Mouse (Mus musculus): ENCODE measurements around the gene Tmem178.

Tmem178 gene

DNA sequence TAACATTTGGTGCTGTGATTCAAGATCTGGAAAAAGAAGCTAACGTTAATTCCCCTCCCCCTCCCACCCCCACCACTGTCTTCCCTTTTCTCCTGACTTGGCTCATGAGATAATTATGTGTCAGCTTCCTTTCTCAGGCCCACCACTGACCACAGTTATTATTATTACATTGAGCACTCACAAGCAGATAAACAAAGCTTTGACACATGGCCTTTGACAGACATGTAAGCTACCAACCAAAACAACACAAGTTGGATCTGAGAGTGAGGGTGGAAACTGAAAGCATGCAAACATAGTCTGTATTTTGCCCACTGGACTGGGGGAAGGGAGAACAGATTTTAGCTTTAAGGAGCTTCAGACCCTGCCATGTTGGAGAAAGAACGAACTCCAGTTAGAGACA, 52.8 kb downstream of the Tmem178 start:
- DNase-seq (ENCODE audit: low spot score in 2 of 2) = no peak

- DNase-seq (ENCODE audit: low spot score in 2 of 2) = no peak
Observed at GRCm38 (mm10) chr17:80998958-80999357, 54.5 kb downstream of the Tmem178 start.

DNA sequence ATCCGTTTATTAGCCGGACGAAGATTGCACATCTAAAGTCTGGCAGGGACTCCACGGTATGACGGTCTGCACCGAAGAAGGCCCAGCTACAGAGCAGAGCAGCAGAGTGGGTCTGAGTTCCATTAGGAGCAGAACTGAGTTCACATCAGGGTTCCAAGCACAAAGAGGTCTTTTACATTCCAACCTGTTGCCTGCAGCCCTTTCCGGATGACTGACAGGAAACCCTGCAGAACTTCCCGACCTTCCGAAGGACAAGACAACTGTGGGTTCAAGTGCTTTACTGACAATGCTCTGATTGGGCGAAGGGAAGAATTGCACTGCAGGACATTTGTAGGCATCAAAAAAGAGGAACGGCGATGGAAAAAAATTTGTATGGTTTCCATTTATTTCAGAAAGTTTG, 56.6 kb downstream of the Tmem178 start:
- no peak for DNase-seq (ENCODE audit: low spot score in 2 of 2)

DNA sequence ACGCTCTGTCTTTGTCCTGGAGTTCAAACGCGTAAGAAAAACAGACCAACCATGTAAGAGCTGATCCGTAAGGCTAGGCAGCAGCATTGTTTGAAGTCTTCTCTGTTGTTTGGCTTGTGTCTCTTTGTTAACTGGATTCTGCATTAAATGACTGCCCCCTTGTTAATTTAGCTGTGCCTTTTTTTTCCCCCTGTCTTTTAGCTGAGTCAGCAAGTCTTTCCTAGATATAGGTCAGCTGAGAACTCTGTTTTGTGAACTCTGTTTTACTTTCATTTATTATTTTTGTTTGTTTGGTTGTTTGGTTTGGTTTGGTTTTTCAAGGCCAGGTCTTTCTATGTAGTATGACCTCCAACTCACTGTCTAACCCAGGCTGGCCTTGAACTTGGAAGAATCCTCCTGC, 57.2 kb downstream of the Tmem178 start:
- DNase-seq (ENCODE audit: low spot score in 2 of 2) = no peak

- no peak for DNase-seq (ENCODE audit: low spot score in 2 of 2)
Observed at GRCm38 (mm10) chr17:81002130-81002529, 57.7 kb downstream of the Tmem178 start.

- no peak for DNase-seq (ENCODE audit: low spot score in 2 of 2)
Observed at GRCm38 (mm10) chr17:81004454-81004853, 60.0 kb downstream of the Tmem178 start.

GRCm38 (mm10) chr17:81005292-81005691, 60.9 kb downstream of the Tmem178 start:
- DNase-seq (ENCODE audit: low spot score in 2 of 2) = no peak

DNA sequence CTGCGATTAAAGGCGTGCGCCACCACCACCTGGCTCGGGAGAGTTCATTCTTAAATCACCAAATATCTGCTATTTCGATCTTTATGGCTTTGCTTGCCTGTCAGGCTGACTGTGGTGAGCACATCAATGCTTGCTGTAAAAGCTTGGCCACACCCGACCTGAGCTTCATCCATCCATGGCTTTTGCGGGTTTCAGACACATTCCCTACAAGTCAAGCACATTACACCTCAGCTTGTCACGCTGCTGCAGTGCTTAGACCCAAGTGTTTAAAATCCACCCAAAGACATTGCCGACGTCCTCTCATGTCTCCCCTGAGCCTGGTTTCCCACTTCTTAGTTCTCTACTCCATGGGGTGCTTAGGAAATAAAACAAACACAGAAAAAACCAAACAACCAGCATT, 64.7 kb downstream of the Tmem178 start:
- no peak for DNase-seq (ENCODE audit: low spot score in 2 of 2)

GRCm38 (mm10) chr17:81010199-81010598, 65.8 kb downstream of the Tmem178 start:
- no peak for DNase-seq (ENCODE audit: low spot score in 2 of 2)

DNA sequence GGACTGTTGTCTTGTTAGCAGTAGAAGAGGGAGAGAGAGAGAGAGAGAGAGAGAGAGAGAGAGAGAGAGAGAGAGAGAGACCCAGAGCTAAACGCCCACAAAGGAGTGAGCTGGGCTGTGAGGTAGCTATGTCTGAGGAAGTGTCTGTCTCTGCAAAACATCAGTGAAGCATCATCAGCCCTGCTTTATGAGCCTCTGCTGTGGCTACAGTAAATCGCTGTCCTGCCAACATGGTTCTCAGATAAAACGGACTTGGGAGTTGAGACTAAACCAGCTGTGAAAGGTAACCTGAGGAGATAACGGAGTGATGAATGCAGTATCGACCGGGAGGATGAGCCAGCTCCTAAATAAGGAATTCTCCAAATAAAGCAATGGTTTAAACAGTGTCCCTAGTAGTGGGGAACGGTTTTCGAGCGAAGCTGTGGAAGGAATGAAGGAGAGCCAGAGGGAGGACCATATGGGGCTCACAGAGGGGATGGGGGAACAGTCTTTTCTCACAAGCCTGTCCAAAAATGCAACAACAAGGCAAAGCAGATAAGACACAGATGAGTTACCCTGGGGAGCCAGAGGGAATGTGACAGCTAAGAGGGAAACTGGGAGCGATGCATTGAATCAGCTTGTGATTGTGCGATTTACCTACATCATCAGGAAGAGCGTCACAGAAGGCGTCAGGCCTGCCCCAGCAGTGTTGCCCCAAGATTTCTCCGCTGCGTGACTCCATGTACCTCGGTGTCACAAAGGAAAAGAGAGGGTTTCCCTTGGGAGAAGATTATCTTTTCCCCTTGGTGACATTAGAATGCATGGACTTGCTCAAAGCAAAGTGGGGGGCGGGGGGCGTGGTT, 66.6 kb downstream of the Tmem178 start:
- no peak for DNase-seq (ENCODE audit: low spot score in 2 of 2)

DNA sequence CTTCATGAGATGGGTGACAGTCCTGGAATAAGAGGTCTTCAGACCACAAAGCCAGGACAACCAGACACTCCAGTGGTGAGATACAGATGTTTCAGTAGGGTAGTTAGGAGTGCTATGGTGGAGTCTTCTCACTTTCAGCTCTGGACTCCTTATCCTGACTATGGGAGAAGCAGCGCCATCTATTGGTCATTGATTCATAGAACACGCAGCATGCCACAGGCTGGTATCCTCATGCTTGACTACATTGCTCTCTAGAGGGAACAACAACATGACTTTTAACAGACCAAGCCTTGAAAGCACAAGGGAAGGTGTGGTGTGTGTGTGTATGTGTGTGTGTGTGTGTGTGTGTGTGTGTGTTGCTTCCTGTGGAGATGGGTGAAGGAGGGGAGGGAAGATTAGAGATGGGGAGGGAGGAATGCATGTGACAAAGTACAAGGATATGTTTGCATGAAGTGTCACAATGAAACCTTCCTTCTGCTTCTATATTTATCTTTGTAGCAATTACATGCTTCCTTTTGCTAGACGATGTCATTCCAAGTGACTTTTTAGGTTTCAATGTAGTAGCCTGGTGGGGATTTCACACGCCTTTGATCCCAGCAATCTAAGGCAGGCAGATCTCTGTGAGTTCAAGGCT, 71.5 kb downstream of the Tmem178 start:
- DNase-seq (ENCODE audit: low spot score in 2 of 2) = peak in 1 of 2 experiments; percentile 3

DNA sequence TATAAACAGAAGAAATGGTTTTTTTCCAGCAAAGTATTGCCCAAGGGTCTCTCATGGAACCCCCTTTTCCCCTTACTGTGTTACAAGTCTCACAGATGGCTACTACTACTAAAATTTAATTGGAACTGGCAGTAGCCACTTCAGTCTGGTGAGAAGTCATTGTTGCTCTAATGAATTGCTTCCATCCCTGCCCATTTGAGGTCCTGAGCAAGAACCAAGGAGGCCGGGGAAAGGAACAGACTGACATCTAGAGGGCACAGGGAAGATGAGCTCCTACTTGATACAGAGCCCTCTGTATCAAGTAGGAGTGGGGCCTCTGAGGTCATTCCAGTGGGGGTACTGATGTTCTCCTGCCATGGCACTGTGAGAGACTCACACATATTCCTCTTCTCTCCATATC, 72.7 kb downstream of the Tmem178 start:
- DNase-seq (ENCODE audit: low spot score in 2 of 2) = no peak

GRCm38 (mm10) chr17:81027331-81027730, 82.9 kb downstream of the Tmem178 start:
- no peak for DNase-seq (ENCODE audit: low spot score in 2 of 2)

- no peak for DNase-seq (ENCODE audit: low spot score in 2 of 2)
Observed at GRCm38 (mm10) chr17:81031830-81032442, 87.5 kb downstream of the Tmem178 start.

DNA sequence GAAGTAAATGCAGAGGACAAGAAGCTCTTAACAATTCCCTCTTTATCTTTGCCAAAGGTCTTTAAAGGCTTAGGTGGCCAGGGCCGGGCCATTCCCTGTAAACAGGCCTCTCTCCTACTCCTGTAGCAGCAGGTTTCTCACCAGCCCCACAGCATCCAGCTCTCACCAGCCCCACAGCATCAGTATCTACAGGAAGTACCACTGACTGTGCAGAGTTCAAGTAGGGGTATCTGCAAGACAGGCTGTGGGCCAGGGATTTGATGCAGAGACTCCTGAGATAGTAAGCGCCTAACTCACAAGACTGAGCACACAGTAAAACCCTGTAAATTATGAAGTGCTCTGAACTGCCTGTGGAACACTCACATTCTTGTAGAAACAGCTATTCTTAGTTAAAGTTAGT, 88.5 kb downstream of the Tmem178 start:
- no peak for DNase-seq (ENCODE audit: low spot score in 2 of 2)

DNA sequence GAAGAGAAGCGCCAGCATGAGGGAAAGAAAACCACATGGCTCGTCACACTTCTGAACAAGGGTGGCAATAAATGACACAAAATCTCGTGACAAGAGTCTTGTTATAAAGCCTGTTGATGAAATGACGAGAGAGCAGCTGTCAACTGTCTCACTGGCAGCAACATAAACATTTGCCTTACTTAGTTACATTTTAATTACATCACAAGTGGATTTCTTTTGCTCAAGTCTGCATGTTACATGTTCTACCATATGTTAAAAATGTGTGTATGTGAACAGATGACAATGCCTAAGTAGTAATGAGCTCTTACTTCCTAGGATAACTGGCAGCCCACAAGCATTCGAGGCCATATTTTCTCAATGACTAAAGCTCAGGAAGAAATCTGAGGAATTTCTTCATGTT, 90.9 kb downstream of the Tmem178 start:
- no peak for DNase-seq (ENCODE audit: low spot score in 2 of 2)

DNA sequence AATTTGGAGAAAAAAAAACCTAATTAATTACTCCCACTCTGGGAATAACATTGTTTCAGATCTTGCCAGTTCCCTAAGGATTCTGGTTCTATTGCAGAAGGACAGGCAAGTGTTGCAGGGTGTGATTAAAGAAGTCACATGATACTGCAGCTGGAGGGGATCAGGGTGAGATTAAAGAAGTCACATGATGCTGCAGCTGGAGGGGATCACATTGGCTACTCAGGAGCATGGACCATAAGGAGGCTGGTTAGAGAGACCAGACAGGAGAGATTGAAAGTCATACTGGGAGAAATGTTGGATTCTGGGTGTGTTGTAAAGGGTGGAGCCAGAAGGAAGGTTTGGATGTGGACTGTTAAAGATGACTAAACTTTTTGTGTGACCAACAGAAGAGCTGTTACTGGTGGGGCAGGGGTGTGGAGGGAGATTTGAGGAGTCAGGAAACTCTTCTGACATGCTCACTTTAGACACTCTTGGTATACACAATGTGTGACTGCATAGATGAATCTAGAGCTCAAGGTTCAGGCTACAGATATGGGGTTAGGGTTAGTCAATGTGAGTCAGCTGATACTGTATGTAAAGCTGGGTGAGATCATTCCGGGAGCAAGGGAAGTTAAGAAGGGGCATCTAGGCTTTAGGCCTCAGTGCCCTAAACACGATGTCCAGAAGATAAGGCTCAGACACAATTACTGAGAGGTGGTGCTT, 94.4 kb downstream of the Tmem178 start:
- no peak for DNase-seq (ENCODE audit: low spot score in 2 of 2)

GRCm38 (mm10) chr17:81041662-81042061, 97.2 kb downstream of the Tmem178 start:
- DNase-seq (ENCODE audit: low spot score in 2 of 2) = no peak

DNA sequence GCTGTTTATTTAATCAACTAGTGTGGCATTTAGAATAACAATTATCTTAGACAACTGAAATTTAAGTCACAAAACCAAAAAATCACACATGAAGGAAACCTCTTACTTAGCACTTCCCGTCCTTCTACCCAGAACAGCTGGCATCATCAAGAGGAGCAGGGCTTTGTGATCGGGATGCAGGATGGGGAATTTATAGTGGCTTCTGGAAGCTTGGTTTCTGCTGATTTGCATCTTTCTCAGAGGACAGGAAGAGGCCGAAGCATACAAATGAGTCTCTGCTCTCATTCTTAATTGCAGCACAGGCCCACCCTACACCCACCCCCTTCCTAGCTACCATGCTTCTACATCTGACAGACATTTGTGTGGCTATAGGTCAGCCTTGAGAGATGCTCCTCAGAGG, 99.9 kb downstream of the Tmem178 start:
- DNase-seq (ENCODE audit: low spot score in 2 of 2) = no peak

- DNase-seq (ENCODE audit: low spot score in 2 of 2) = no peak
Observed at GRCm38 (mm10) chr17:81045115-81045514, 100.7 kb downstream of the Tmem178 start.

DNA sequence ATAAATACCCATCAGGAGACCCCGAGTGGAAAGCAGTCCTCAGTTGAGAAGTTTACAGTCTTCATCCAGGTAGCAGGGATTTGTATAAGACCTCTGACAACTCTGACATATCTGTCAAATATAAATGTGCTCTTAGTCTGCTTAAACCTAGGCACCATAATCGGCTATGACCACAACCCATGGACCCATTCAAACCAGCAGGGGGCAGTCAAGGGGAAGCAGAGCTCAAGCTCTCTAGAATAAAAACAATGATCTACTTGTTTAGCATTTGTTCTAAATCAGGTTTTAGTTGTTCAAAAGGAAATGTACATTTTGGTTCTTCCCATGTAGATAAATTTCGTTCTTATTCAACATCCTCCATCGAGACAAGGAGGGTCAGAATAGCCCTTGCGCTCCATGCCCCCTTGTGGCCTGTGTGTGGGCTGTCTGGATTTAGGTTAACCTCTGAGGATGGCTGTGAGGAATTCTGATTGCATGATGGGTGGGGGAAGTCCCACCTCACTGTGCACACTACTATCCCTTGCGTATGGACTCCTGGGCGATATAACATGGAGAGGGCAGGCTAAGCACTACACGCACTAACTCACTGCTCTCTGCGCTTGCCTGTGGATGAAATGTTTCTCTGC, 101.2 kb downstream of the Tmem178 start:
- peak; percentile 14 to 37 for DNase-seq (ENCODE audit: low spot score in 2 of 2)
